ENCODE assay signal across 8 mouse cellular contexts in genomic region chr3:81039131-81039653, GRCm38 (mm10). TPM values are rescaled to one million over a fixed set of nuclear protein-coding genes. Genes with fewer than 3 reads are reported as not detected.
DNase-seq lines count a peak whose midpoint lies in the region; ATAC-seq and TF ChIP-seq lines count a peak whose summit lies in the region.

No protein-coding gene starts in this region.

- no peak for TF ChIP-seq POLR2A in brain, embryonic 14.5 days (IDR thresholded peaks at IDR 0.05; ENCODE audit: borderline replicate concordance, extremely low read depth, insufficient read depth, insufficient read length, poor library complexity, severe bottlenecking)

- H3K4me2 ChIP-seq in lung, embryonic 15.5 days, result peak overlapping the region; percentile 34
- peak overlapping the region; percentile 93 for H3K4me2 ChIP-seq in intestine, embryonic 15.5 days (replicated peaks)
- H3K4me2 ChIP-seq in lung, embryonic 16.5 days (ENCODE audit: low read depth, low read length), result peak overlapping the region; percentile 3; the same call in 1 of the 2 replicates

- no peak for ATAC-seq in lung, embryonic 15.5 days (ENCODE audit: borderline replicate concordance, extremely low read depth, low FRiP score, low TSS enrichment)
- no peak for ATAC-seq in intestine, embryonic 15.5 days
- peak; percentile 35; the same call in 1 of the 2 replicates for ATAC-seq in lung, embryonic 16.5 days (ENCODE audit: low read depth)

- no peaks in the 10 kb centered on the region for H3K36me3 ChIP-seq in lung, embryonic 15.5 days
- no peaks in the 10 kb centered on the region for H3K36me3 ChIP-seq in intestine, embryonic 15.5 days
- no peaks in the 10 kb centered on the region for H3K36me3 ChIP-seq in lung, embryonic 16.5 days (ENCODE audit: control insufficient read depth, insufficient read depth, low read length)

- TF ChIP-seq CTCF in brain, embryonic 14.5 days (IDR thresholded peaks at IDR 0.05; ENCODE audit: borderline replicate concordance, extremely low read depth, insufficient read depth, insufficient read length), result peak; percentile 25; the same call in 1 of the 2 replicates

- H3K4me1 ChIP-seq in lung, embryonic 15.5 days, result 0 out of 2 replicates have a peak, but pooled peaks cover 18% of the 10 kb centered on the region
- 0 out of 2 replicates have a peak, but pooled peaks cover 5% of the 10 kb centered on the region for H3K4me1 ChIP-seq in intestine, embryonic 15.5 days (replicated peaks)
- peaks cover 5% of the 10 kb centered on the region; the same call in 1 of the 2 replicates for H3K4me1 ChIP-seq in lung, embryonic 16.5 days (replicated peaks; ENCODE audit: control insufficient read depth, insufficient read depth, low read length)

- H3K4me3 ChIP-seq in lung, embryonic 15.5 days, result no peak overlapping the region
- H3K4me3 ChIP-seq in intestine, embryonic 15.5 days (replicated peaks), result no peak overlapping the region
- H3K4me3 ChIP-seq in lung, embryonic 16.5 days (ENCODE audit: low read length), result no peak overlapping the region

- no peaks in the 10 kb centered on the region for H3K27me3 ChIP-seq in lung, embryonic 15.5 days
- H3K27me3 ChIP-seq in intestine, embryonic 15.5 days (replicated peaks), result no peaks in the 10 kb centered on the region
- H3K27me3 ChIP-seq in lung, embryonic 16.5 days (ENCODE audit: control insufficient read depth, insufficient read depth, low read depth, low read length), result no peaks in the 10 kb centered on the region; the same call in 1 of the 2 replicates

- H3K9ac ChIP-seq in lung, embryonic 15.5 days, result no peak overlapping the region
- H3K9ac ChIP-seq in intestine, embryonic 15.5 days, result no peak overlapping the region
- H3K9ac ChIP-seq in lung, embryonic 16.5 days (ENCODE audit: low read length), result no peak overlapping the region

- DNase-seq in lung, postnatal 4 days, result no peak
- peak; percentile 84 for DNase-seq in brain, embryonic 14.5 days (ENCODE audit: low read depth)
- DNase-seq in frontal cortex, postnatal 36 days (ENCODE audit: low spot score in 2 of 2), result peak; percentile 47 to 61
- peak; percentile 48 to 57 for DNase-seq in right cerebral cortex, adult 2 months (ENCODE audit: low spot score in 2 of 2)
- DNase-seq in urinary bladder, postnatal 4 days (ENCODE audit: low spot score in 2 of 2), result no peak

- H3K27ac ChIP-seq in lung, embryonic 15.5 days, result no peak overlapping the region
- 0 out of 2 replicates have a peak overlapping the region, but pooled peaks have one; percentile 3 for H3K27ac ChIP-seq in intestine, embryonic 15.5 days
- no peak overlapping the region for H3K27ac ChIP-seq in lung, embryonic 16.5 days (ENCODE audit: low read length)

- WGBS in lung, embryonic 15.5 days, result 27% methylated on average over 2 of the region's 2 CpGs
- 38% methylated on average over 2 of the region's 2 CpGs for WGBS in intestine, embryonic 15.5 days
- 26% methylated on average over 2 of the region's 2 CpGs for WGBS in lung, embryonic 16.5 days

- H3K9me3 ChIP-seq in lung, embryonic 15.5 days, result no peaks in the 10 kb centered on the region
- H3K9me3 ChIP-seq in intestine, embryonic 15.5 days, result no peaks in the 10 kb centered on the region
- H3K9me3 ChIP-seq in lung, embryonic 16.5 days (ENCODE audit: control insufficient read depth, low read length), result no peaks in the 10 kb centered on the region

RNA-seq across cellular contexts. Expression of gene Pdgfc, which starts 3.0 kb away (rescaled TPM):
- polyA plus RNA-seq in lung, embryonic 15.5 days (2015; fragmentation: Nextera tagmentation; extraction: Ambion mirVana), result 12.8 and 14.4 TPM in 2 replicates
- 5.0 and 6.2 TPM in 2 replicates for polyA plus RNA-seq in brain, embryonic 14.5 days (2012; rRNA removed)
- 12.1 and 14.0 TPM in 2 replicates for polyA plus RNA-seq in intestine, embryonic 15.5 days (2015; fragmentation: Nextera tagmentation; extraction: Ambion mirVana)
- 9.0 and 10.8 TPM in 2 replicates for polyA plus RNA-seq in lung, embryonic 16.5 days (2015; fragmentation: Nextera tagmentation; extraction: Ambion mirVana)

Comparison
In these comparisons a context has a peak if more than half of its experiments do, and no peak if none do; other contexts are left out.
1. H3K4me2 ChIP-seq: peak in every context shown above with its lines; median percentile 93 in intestine, embryonic 15.5 days; 34 in lung, embryonic 15.5 days; 3 in lung, embryonic 16.5 days.
2. DNase-seq: peak in brain, embryonic 14.5 days (single experiment), frontal cortex, postnatal 36 days (2 of 2) and right cerebral cortex, adult 2 months (2 of 2); none in lung, postnatal 4 days (0 of 2) and urinary bladder, postnatal 4 days (0 of 2).